ENCODE assay signal across 16 mouse cellular contexts in the genomic region with DNA sequence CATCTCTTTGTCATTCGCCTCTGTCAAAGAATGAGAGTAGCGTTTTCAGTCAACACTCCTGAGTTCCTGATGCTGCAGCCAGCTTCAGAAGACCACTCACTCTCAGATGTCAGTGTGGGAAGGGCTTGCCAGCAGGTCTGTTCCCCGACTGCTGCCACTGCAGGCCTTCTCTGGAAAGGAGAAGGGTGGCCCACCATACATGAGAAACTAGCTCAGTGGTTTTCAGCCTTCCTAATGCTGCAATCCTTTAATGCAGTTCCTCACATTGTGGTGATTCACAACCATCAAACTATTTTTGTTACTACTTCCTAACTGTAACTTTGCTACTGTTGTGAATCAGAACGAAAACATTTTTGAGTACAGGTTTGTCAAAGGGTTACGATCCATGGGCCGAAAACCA. TPM values are rescaled to one million over a fixed set of nuclear protein-coding genes. Genes with fewer than 3 reads are reported as not detected.
DNase-seq lines count a peak whose midpoint lies in the region; ATAC-seq lines count a peak whose summit lies in the region.
"Had no signal": no experiment of that assay in that cellular context is flagged by ENCODE, and none has a peak within 500 bp of the region (broad histone marks: within the 10 kb centered on the region; RNA-seq: fewer than 3 reads in every experiment).

No protein-coding gene starts in this region.

- H3K27me3 ChIP-seq in kidney, embryonic 15.5 days: no peaks in the 10 kb centered on the region
- H3K27me3 ChIP-seq: forebrain, embryonic 13.5 days; hindbrain, embryonic 15.5 days; neural tube, embryonic 12.5 days had no signal

- intact Hi-C loops in left cerebral cortex, postnatal 25 days (cut with DNase I): no loop called here

- no peak for DNase-seq in kidney, postnatal 36 days
- peak; percentile 14 for DNase-seq in A20 (ENCODE audit: low read depth, low spot score)
- DNase-seq in left cerebral cortex, adult 18-20 months (ENCODE audit: low spot score in 2 of 2): no peak
- no peak for DNase-seq in left cerebral cortex, postnatal 25 days (ENCODE audit: low spot score in 2 of 2)

- H3K27ac ChIP-seq in kidney, embryonic 15.5 days: peak overlapping the region; percentile 58
- H3K27ac ChIP-seq: forebrain, embryonic 13.5 days; heart, embryonic 10.5 days; hindbrain, embryonic 15.5 days; neural tube, embryonic 12.5 days had no signal

- peaks cover 12% of the 10 kb centered on the region for H3K4me1 ChIP-seq in kidney, embryonic 15.5 days

- ATAC-seq in kidney, embryonic 15.5 days (replicated peaks; ENCODE audit: low FRiP score): no peak
- peak; percentile 35; the same call in 1 of the 2 replicates for ATAC-seq in common myeloid progenitor, adult 5-6 weeks (replicated peaks; ENCODE audit: low read depth, poor library complexity, severe bottlenecking)
- peak; percentile 34; the same call in 1 of the 2 replicates for ATAC-seq in monocyte, adult 5-6 weeks (replicated peaks; ENCODE audit: insufficient number of reproducible peaks, low FRiP score, low TSS enrichment, poor library complexity, severe bottlenecking)

- H3K36me3 ChIP-seq in kidney, embryonic 15.5 days: no peaks in the 10 kb centered on the region
- H3K36me3 ChIP-seq: heart, embryonic 10.5 days; hindbrain, embryonic 15.5 days; limb, embryonic 10.5 days; neural tube, embryonic 12.5 days had no signal

- WGBS in kidney, embryonic 15.5 days: 58% methylated on average over 6 of the region's 6 CpGs

- no peaks in the 10 kb centered on the region for H3K9me3 ChIP-seq in kidney, embryonic 15.5 days (replicated peaks)
- H3K9me3 ChIP-seq: forebrain, embryonic 13.5 days; heart, embryonic 10.5 days; hindbrain, embryonic 15.5 days; limb, embryonic 10.5 days; megakaryocyte, embryonic 14.5 days; neural tube, embryonic 12.5 days had no signal

- no peak overlapping the region for H3K9ac ChIP-seq in kidney, embryonic 15.5 days
- H3K9ac ChIP-seq: forebrain, embryonic 13.5 days; hindbrain, embryonic 15.5 days; neural tube, embryonic 12.5 days had no signal

- H3K4me2 ChIP-seq in kidney, embryonic 15.5 days: no peak overlapping the region

- H3K4me3 ChIP-seq in kidney, embryonic 15.5 days (replicated peaks): no peak overlapping the region
- H3K4me3 ChIP-seq: forebrain, embryonic 13.5 days; neural tube, embryonic 12.5 days had no signal

RNA-seq across cellular contexts. Expression of a gene that starts 0.6 kb away (rescaled TPM):
- 0.35 and 0.58 TPM in 2 replicates for polyA plus RNA-seq in kidney, embryonic 15.5 days (2015; fragmentation: Nextera tagmentation; extraction: Ambion mirVana)
- 0.05 and 0.87 TPM in 2 replicates for total RNA-seq in common myeloid progenitor, adult 5-6 weeks (2017)
- total RNA-seq in monocyte, adult 5-6 weeks (2017): 0.10 to 0.21 TPM in 2 of 3 replicates, not detected in the other
- under 1 TPM in 1 of 2 experiments, not detected in 1; 0.07 TPM for total RNA-seq in left cerebral cortex, adult 18-20 months (2021)
- total RNA-seq in left cerebral cortex, postnatal 25 days (2021): not detected
- total RNA-seq: gastrocnemius, adult 8-10 months had no signal
- polyA plus RNA-seq: large intestine, adult 2 months; limb, embryonic 10.5 days; neural tube, embryonic 12.5 days had no signal

RNA-seq across cellular contexts. Expression of a gene that starts 41.0 kb away (rescaled TPM):
- polyA plus RNA-seq in kidney, embryonic 15.5 days (2015; fragmentation: Nextera tagmentation; extraction: Ambion mirVana): 0.57 and 0.84 TPM in 2 replicates
- not detected in 2 replicates for total RNA-seq in common myeloid progenitor, adult 5-6 weeks (2017)
- total RNA-seq in monocyte, adult 5-6 weeks (2017): 0.39 to 0.75 TPM (median 0.57 TPM) in 3 replicates
- total RNA-seq in left cerebral cortex, adult 18-20 months (2021): under 1 TPM in 1 of 2 experiments, not detected in 1; 0.07 TPM
- total RNA-seq in left cerebral cortex, postnatal 25 days (2021): not detected
- total RNA-seq: gastrocnemius, adult 8-10 months had no signal
- polyA plus RNA-seq: C2C12 had no signal
